Mouse (Mus musculus): ENCODE results near the gene Invs. TPM values are rescaled to one million over a fixed set of nuclear protein-coding genes. Genes with fewer than 3 reads are reported as not detected.

Gene Invs
- total RNA-seq, 1 experiment from 2014 or later, result 8.0 TPM

DNA sequence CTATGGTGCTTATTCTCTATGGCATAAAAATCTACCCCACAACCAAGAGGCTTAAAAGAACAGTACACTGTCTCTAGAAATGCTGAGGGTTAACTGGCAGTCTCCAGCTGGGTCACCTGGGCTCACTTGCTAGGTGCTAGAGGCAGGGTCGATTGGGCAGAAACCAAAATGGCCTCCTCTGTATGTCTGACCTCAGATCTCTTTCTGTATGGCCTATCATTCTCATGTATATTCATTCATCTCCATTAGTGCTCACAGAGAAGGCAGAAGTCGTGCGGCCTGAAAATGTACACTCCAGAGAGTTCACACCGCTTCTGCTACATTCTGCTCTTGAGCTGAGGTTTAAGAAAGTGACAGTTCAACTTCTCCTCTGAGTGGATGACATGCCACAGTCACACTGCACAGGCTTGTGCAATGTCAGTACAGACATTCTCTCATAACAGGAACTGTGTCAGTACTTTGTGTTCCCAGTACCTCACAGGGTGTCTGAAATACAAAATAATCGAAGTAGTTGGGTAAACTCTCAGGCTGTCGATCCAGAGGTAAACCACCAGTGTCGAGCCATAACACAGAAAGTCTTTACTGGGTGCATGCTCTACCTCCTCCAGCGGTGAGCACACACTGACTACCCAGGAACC lies 139.4 kb downstream of the Invs start:
- 0 out of 2 replicates have a peak, but pooled peaks have one; percentile 21 for ATAC-seq (replicated peaks; ENCODE audit: insufficient number of reproducible peaks, low FRiP score, low TSS enrichment, poor library complexity, severe bottlenecking)

DNA sequence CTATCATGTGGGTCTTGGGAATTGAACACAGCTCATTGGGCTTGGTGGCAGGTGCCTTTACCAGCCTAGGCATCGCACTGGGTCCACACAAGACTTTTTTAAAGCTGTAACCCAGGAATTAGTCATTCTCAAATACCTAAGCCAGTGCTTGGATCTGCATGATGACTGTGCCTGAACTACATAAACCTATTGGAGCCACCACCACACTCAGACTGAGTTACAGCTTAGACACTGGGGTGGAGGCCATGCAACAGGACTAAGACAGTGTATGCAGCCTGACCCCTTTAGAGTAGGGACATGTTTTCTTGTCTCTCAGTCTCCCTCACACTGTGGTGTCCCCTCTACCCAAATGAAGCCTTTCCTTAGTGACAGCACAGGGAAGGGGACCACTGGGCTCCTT lies 143.1 kb downstream of the Invs start:
- ATAC-seq (replicated peaks; ENCODE audit: insufficient number of reproducible peaks, low FRiP score, low TSS enrichment, poor library complexity, severe bottlenecking), result no peak

GRCm38 (mm10) chr4:48423738-48424137 lies 144.2 kb downstream of the Invs start:
- no peak for ATAC-seq (replicated peaks; ENCODE audit: insufficient number of reproducible peaks, low FRiP score, low TSS enrichment, poor library complexity, severe bottlenecking)

DNA sequence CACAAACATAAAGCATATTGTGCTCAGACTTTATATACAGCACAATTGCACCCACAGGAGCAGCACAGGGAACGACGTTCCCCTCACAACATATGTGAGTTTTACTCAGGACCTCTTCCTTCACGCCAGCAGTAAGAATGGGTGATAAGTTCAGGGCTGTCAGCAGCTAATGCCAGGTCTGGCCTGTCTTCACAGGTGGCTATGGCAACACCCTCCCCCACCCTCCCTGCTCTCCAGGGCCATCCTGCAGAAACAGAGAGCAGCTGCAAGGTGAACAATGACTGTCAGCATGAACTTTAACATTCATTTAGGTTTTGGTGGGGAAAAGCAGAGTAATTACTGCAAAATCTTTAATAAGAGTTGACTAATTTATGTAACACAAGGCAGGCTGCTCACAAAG lies 147.9 kb downstream of the Invs start:
- ATAC-seq (replicated peaks; ENCODE audit: insufficient number of reproducible peaks, low FRiP score, low TSS enrichment, poor library complexity, severe bottlenecking), result no peak

GRCm38 (mm10) chr4:48428054-48428453 lies 148.5 kb downstream of the Invs start:
- no peak for ATAC-seq (replicated peaks; ENCODE audit: insufficient number of reproducible peaks, low FRiP score, low TSS enrichment, poor library complexity, severe bottlenecking)

DNA sequence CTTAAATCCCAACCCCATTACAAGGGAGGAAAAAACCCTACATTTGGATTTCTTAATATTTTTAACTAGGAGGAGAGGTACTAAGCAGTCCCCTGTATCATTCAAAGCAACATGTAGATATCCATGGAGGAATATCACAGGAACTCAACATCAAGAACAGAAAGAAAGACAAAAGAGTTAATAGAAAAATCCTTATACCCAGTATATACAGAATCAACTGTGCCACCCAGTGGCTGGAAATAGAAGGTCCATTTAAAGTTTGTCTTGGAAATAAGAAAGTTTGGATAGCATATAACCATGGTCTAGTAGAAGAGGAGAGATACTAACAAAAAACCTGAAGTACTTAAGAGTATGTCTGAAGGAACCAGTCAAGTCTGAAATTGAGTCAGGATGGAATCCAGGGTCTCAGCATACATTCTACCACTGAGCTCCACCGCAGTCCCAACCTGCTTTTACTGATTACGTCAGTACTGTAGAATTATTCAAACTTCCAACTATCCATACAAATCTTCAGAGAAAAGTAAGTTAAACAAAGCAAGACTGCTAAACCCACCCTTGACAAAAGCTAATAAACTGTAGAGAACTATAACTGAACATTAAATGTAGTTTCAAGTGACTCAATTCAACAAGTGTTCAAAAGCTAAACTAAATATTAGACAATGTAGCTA lies 174.7 kb downstream of the Invs start:
- no peak for ATAC-seq (replicated peaks; ENCODE audit: insufficient number of reproducible peaks, low FRiP score, low TSS enrichment, poor library complexity, severe bottlenecking)

GRCm38 (mm10) chr4:48458436-48458835 lies 178.9 kb downstream of the Invs start:
- no peak for ATAC-seq (replicated peaks; ENCODE audit: insufficient number of reproducible peaks, low FRiP score, low TSS enrichment, poor library complexity, severe bottlenecking)

DNA sequence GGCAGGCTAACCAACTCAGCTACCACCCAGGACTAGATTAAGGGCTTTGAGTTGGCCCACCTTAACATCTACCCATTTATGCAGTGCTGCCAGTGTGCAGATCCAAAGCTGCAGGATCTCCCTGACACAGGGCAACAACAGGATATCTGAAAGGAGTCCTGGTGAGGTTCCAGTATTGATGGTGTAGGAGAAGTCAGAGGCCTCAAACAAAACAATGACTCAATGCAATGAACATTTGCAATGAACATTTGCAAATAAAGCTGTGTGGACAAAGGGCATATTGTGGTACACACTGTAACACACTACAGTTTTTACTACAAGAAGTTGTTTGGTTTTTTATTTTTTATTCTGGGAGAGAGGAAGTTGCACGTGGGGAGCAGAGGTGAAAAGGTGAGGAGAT lies 181.5 kb downstream of the Invs start:
- no peak for ATAC-seq (replicated peaks; ENCODE audit: insufficient number of reproducible peaks, low FRiP score, low TSS enrichment, poor library complexity, severe bottlenecking)

- ATAC-seq (replicated peaks; ENCODE audit: insufficient number of reproducible peaks, low FRiP score, low TSS enrichment, poor library complexity, severe bottlenecking), result no peak
Measured at GRCm38 (mm10) chr4:48470977-48471376, 191.4 kb downstream of the Invs start.

DNA sequence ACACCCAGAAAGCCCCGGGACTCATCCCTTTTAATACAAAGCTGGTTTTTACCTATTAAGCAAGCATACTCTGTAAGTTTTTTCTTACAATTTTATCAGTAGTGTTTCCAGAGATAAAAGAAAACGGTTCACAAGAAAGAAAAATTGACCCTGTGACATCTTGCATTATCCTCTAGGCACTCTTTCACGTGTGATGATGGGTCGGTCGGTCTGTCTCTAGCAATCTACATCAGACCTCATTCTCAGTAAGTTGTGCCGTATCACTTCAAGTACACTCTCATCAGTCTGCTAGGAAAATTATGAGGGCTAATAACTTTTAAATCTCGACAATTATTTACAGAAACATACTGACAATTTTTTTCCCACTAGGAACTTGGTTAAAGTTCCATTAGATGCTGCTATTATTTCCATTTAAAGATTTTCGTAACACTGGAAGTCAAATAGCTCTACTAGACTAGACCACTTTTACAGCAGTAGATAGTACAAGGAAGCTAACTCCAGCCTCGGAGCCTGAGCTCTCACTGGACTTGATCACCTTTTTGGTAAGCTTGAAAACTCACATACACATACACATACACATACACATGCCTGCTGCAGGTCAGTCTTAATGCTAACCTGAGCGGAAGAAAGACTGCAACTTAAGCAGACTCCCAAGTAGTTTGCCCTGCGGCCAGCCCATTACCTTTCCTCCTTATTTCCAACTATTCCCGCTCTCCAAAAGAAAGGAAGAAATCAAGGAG lies 192.7 kb downstream of the Invs start:
- no peak for ATAC-seq (replicated peaks; ENCODE audit: insufficient number of reproducible peaks, low FRiP score, low TSS enrichment, poor library complexity, severe bottlenecking)

DNA sequence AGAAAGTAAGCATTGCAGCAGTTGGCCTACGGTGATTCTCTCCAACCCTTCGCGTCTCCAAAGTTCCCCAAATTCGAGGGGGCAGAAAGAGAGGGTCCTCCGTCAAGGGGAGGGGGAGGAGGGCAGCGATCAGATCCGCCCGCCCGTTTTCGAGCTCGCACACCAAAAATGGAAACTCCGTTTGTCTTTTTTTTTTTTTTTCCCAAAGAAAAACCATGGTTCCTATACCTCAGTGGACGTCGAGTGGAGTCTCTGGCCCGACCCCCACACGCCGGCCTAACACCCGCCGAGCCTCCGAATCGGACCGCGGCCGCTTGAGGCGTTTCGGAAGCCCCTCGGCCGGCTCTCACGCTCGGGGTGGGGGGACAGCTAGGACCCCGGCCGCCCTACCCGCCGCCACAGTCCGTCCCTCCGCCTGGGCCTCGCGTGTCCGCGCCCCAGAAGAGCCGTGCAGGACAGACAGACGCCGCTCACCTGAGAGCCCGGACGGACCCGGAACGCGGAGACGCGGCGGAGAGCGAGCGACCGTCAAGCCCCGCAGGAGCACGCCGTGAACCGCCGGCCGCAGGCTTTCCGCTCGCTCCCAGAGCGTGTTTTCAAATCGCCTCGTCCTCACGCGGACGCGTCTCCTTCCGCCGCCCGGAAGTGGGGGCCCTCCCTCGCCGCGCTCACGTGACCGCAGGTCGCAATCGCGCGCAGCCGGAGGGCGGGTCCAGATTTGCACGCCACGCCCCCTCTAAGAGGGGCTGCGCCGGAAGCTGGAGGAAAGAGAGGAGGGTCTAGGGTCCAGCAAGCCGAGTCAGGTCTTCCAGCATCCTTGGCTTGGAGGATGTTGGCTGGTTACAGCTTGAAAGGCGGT lies 193.5 kb downstream of the Invs start, which contains the start of gene Tex10:
Tex10 (minus strand) TSS at position 668 of the 859 bp plus-strand sequence.
- ATAC-seq (replicated peaks; ENCODE audit: insufficient number of reproducible peaks, low FRiP score, low TSS enrichment, poor library complexity, severe bottlenecking), result peak; percentile 88

GRCm38 (mm10) chr4:48473651-48474011 lies 194.1 kb downstream of the Invs start:
- ATAC-seq (replicated peaks; ENCODE audit: insufficient number of reproducible peaks, low FRiP score, low TSS enrichment, poor library complexity, severe bottlenecking), result no peak

DNA sequence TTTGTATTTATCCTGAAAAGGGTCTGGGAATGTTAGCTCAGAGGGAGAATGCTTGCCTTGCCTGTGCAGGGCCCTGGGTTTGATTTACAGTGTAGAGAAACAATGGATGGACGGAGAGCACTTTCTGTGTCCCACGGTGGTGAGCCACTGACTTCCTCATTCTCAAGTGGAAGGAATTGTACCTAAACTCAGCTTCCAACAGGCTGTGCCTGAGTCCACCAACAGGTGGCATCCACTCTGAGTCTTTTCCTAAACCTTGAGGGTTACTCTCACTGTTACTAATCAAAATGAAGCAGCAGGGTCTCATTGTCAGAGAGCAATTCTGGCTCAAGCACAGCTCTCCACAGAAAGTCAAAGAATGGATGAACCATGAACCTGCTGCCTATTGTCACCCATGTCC lies 201.7 kb downstream of the Invs start:
- 0 out of 2 replicates have a peak, but pooled peaks have one; percentile 66 for ATAC-seq (replicated peaks; ENCODE audit: insufficient number of reproducible peaks, low FRiP score, low TSS enrichment, poor library complexity, severe bottlenecking)

Other genes with a start within 250 kb of the Invs start
- 4.5 to 20.4 TPM (median 5.1 TPM) in 3 replicates for gene Nr4a3, start 234.6 kb upstream of the Invs start, total RNA-seq (2017)
- 15.5 to 36.0 TPM (median 23.1 TPM) in 3 replicates for gene Stx17, start 154.8 kb upstream of the Invs start, total RNA-seq (2017)
- gene Erp44, start 202 bp upstream of the Invs start, total RNA-seq (2017), result 63.4 to 88.5 TPM (median 75.0 TPM) in 3 replicates
- 49.9 to 52.6 TPM (median 51.7 TPM) in 3 replicates for gene Tex10, start 193.7 kb downstream of the Invs start, total RNA-seq (2017)